Mouse (Mus musculus): ENCODE results near the gene Map6d1. TPM values are rescaled to one million over a fixed set of nuclear protein-coding genes. Genes with fewer than 3 reads are reported as not detected.

The Map6d1 gene
- total RNA-seq (2023): not detected

DNA sequence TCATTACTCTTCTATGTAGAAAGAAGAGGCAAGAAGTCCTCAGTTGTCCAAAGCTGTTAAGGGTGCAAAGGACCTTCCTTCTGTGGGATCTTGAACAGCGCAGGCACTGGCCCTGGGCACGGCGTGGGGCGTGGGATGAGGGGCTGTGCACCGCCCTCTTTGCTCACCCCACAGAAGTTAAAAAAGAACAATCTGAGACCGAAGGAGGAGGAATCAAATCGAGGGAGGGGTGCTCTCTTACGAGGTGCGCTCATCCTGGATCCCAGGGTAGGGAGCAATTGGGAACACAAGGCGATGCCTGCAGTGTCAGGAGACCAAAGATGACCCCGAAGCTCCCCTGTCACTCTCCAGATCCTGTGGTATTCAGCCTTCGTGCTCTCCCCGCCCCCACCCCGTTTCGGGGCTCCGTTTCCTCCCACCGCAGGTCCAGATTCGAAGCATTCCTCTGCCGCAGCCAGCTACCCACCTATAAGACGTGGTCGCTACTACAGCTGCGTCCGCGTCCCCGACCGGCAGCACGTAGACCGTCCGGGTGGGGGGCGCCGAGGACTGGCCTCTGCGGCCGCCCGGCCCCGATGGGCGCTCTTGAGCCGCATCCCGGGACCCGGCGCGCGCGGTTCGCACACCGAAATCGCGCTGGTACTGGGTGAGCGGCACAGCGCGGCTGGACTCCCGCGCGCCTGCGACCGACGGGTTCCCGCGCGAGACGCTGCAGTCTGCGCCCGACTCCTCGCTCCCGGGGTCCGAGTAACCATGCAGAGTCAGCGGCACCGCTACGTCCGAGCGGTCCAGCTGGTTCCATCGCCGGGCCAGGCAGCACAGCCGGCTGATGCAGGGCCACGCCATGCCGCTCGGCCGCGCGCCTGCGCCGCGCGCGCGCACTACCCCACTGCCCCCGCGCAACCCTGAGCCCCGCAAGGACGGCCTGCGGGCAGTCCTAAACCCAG, at the start of gene Map6d1:
TSS of gene Map6d1 (minus strand) at position 891 of the 947 bp plus-strand sequence.

Other genes starting within 250 kb of the Map6d1 start
- gene Klhl24, start 143.8 kb downstream of the Map6d1 start, total RNA-seq (2023): 100 to 1,000 TPM; 270 to 315 TPM
- 10 to 100 TPM; 55.1 to 59.1 TPM for gene Yeats2, start 100.3 kb downstream of the Map6d1 start, total RNA-seq (2023)
- 10 to 100 TPM; 65.9 to 79.3 TPM for gene Parl, start 61.0 kb upstream of the Map6d1 start, total RNA-seq (2023)
- not detected for gene Cyp2ab1, start 84.0 kb upstream of the Map6d1 start, total RNA-seq (2023)
- 10 to 100 TPM; 26.9 to 35.2 TPM for gene Abcc5, start 185.0 kb upstream of the Map6d1 start, total RNA-seq (2023)

Data from B cell, adult 67 days (primary cell).